Mouse (Mus musculus) A20 (cell line): ENCODE data around the gene Syk.

Experiments
- DNase-seq: peaks from one replicate; pipeline ENCODE4 v3.0.0-alpha.2; 2011; ENCODE audit warnings: low read depth, low spot score

Gene Syk

DNA sequence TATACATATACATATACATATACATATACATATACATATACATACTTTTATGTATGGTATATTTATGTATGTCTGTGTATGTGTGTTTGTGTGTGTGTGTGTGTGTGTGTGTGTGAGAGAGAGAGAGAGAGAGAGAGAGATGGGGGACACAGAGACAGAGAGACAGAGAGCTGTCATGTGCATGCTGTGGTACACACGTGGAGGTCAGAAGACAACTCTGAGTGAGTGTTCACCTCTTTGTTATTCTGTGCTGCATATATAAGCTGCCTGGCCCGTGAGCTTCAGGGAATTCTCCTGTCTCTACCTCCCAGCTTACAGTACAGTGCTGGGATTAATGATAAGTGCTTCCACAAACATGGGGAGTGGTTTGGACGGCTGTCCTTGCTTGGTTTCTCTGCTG lies 15.3 kb downstream of the Syk start:
- peak; percentile 20 for DNase-seq

DNA sequence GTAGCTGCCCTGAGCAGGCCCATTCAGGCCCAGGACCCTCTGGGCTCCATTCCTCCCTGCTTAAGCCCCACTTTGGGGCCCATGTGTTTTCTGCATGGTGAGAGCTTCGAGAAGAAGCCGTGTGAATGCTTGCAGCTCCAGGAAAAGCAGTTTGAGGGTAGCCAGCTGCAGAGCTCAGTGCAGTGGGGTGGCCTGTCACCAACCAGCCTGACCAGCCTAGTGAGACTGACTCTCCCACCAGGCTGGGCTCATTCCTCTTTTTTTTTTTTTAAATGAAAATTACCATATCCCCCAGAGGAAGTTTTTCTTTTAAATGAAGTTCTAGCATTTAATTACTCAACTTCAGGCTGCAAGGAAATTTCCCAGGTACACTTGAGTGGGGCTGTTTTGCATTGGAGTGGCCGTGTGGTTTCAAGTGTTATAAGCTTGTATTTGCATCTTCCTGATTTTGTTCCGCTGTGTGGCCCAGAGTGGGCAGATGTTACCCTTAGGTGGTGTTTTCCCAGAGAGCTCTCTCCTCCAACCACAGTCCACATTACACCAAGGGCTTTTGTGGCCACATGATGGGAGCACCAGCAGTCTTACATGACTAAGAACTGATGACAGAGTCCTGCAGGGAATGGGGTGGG lies 17.2 kb downstream of the Syk start:
- DNase-seq = peak; percentile 73

DNA sequence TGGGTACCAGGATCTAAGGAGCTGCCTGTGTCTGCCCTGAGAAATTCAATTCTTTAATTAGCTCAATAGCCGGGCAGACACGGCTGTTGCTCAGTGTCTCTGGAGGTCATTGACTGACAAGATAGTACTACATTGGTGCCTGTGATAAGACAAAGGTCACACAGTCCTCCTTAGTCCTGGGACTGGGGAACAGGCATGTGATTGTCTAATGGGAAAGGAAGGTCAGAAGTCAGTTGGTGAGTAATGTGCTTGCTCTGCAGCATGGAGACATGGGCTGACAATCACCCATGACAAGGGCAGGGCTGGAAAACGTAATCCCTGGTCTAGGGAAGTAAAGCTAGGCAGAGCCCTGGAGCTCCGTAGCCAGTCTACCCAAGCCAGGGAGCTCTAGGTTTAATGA lies 19.8 kb downstream of the Syk start:
- DNase-seq = no peak

DNA sequence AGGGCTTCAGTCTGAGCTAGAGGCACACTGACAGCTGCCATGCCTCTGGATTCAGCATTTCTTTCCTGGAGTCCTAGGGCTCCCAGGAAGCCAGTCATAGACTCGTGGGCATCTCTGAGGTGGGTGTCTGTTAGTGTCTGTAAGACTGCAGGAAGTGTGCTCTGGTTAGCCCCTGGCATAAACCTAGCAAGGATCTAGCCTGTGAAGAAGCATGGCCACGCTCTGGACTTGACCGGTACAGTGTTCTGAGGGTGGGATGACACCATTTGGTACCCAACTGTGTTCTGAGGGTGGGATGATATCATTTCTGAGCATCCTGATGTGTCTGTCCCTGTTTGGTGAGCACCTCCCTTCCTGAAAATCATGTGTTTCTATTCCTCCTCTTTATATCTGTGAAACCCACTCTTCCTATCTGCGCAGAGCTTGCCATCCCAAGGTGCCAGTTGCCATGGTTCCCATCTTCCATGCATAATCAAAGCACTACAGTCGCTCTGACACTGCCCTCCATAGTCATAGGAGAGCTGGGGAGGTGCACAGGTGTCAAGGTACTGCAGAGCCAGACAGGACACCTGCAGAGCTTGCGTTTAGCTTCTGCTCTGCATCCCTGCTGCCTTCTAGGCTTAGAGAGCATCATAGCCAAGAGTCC lies 20.9 kb downstream of the Syk start:
- DNase-seq = no peak

DNA sequence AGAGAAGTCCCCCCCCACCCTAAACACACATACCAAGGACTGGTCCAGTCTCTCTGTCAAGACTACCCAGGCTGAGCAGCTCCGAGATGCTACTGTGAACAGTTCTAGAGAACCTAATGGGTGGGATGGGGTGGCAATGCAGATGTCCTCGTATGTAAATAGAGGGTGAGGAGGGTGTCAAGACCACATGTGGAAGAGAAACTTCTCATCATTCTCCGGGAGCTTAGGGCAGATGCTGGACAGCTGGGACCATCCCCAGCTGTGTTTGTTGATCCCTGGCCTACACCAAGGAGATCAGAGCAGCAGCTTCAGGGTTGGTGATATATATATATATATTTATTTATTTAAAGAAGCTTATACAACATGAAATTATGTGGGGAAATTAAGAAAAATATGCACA lies 22.0 kb downstream of the Syk start:
- no peak for DNase-seq

DNA sequence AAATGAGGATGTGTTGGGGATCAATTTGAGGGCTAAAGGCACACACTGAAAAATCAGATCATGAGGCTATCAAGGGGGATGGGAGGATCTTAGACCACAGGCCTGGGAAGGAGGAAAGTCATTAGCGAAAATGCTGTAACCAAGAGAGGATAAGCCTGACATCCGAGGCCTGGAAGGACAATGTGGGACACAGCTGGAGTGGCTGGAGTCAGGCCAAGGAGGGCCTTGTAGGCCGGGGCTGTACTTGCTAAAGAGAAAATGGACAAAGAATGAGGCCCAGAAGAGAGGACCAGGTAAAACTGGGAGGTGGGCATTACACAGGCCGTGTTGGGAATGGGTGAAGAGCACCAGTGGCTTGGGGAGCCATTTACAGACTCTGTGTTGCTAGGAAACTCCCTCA lies 22.9 kb downstream of the Syk start:
- DNase-seq = no peak

DNA sequence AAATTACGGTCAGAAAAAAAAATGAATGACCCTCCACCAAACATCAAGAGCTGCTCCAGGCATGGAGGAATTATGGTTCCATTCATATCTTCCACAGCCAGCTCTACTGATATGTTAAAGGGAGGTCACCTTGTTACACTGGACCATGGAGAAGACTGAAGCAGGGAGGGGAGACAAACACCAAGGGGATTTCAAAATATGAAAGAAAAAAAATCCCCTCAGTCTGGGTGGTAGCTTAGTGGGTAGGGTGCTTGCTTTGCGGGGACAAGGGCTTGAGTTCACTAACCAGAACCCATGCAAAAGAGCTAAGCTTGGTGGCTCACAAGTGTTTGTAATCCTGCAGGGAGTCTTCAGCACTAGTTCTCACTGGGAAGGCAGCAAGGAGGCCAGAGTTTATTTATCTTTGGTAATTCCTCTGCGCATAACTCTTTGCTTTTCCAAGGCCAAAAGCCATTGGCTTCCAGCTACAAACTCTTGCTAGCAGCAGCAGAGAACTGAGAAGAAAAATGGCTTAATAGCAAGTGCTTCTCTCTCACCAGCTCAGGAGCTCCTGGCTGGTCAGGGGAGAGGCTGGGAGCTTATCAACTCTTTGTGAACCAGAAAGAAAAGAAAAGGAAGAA lies 23.8 kb downstream of the Syk start:
- DNase-seq = peak; percentile 27

DNA sequence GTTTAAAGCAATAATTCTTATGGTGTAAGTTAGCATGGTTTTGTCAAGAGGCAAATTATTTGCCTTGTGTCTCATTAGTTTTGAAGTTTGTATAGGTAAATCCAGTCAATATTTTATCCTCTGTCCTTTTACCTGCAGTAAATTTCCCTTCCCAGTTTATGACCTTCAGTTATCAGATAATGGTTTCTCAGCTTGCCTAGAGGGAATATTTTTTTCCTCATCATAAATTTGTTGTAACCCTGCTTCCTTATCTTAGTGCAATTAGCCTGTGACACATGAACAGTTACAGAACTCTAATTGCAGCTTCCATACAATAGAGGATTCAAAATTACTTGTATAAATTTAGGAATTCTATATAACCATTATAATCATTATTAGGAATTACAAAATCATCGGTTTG lies 25.0 kb downstream of the Syk start:
- DNase-seq = no peak

DNA sequence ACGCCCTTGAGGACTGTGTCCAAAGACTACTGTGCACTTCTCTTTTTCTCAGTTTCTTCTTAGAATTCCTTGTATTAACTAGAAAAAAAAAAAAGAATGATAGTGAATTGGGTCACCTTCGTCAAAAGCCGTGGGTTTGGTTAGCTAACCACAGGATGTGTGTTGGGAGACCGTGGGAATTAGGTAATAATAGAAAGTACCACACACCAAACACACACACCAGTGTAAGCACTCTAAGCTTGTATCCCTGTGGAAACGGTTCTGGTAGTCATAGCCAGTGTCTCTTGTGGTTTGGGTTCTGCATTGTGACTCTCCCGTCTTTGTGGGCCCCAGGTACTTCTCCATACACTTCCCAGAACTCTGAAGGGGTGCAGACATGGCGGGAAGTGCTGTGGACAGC lies 27.5 kb downstream of the Syk start:
- no peak for DNase-seq

DNA sequence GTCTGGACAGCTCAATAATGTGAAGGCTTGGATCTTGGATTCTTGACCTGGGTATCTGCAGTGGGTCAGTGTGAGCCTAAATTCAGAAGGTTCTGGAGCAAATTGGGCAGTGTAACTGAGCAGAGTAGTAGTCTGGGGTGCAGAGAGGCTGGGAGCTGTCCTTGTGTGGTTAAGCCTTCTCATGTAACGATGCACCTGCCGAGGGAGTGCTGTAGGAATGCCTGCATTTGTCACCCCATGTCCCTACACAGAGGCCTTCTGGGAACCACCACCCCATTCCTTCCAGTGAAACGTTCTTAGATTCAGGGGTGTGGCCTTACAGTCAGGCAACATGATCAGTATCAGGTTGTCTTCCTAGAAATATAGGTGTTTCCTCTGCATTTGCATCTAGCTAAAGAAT lies 30.3 kb downstream of the Syk start:
- DNase-seq = no peak

DNA sequence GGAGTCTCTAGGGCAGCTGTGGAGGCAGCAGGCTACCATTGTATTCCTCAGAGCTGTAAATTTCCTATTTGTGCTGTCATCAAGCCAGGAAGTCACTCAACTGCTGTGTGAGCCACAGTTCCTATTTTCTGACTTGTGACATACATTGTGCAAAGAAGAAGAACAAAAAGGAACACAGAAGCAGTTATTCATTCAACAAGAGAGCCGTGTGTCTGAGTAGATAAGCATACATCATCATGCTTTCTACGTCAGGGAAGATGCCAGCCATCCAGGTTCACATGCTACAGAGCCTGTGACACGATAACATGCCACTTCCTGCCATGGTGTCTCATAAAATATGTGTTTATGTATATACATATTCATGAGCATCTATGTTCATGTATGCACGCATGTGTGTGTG lies 32.1 kb downstream of the Syk start:
- DNase-seq = no peak

DNA sequence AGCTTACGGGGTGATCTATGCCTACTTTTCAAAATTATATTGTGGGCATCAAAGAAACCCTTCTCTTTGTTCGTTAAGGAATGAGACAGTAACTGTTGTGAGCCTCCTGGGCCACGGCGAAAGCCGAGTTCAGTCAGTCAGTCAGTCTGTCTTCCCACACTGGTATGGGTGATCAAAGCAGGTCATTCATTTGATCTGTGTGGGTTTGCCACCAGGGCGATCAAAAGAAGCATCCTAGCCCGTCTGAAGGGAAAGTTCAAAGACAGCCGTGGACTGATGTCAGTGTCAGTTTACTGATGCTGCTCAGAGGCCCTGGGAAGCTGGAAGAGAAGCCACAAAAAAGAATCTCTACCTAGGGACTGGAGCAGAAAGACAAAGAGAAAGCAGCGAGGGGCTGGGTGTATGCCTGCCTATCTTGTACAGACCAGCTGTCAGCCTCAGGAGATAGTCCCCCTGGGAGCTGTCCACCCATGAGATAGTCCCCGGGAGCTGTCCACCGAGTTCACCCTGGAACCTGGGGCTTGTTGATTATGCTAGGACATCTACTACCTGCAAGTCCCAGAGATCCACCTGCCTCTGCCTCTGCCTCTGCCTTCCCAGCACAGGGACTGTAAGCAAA lies 34.2 kb downstream of the Syk start:
- DNase-seq = no peak

DNA sequence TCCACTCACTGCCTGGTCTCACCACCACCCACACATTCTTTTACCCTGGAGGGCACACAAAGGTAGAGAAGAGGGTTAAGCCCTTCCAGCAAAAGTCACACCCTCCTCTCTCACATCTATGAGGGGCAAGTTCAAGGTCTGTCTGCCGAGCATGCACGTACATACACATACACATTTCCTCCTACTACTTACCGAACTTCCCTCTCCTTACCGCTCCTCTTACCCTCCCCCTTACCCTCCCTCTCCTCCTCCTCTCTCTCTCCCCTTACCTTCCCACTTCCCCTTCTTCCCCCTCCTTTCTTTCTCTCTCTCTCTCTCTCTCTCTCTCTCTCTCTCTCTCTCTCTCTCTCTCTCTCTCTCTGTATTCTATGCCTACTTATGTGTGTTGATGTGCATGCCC lies 35.6 kb downstream of the Syk start:
- DNase-seq = no peak

DNA sequence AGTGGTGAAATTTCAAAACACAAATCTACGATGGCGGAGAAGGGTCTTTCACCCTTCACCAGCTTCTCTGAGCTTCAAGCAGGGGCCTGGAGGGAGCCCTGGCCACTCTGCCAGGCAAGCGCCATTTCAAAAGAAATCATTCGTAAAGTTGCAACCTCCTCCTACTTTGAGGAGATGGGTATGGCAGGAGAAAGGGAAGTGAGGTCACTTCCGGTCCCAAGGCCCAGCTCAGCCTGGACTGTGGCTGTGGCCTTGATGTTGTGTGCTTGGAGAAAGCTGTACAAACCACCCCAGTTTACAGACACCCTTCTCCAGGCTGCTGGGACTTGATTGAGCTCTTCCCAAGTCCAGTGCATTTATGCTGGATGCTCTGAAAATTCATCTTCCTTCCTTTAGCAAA lies 36.5 kb downstream of the Syk start:
- DNase-seq = no peak

DNA sequence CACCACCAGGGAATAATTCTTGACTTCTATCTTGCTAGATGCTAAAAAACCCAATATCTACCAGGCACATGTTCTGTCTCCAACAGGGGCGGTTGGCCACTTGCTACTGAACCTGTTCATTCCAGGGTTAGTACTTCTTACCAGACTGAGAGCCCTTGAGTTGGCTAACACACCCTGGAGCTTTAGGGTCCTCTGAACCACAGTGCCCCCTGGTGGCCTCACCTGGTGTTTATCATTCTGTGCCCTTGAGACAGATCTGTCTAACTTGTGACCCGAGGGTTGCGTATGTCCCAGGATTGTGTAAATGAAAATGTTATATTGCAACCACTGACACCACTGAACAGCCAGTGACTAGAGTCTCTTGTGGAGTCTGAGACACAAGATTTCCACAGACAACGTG lies 41.1 kb downstream of the Syk start:
- DNase-seq = peak; percentile 73

DNA sequence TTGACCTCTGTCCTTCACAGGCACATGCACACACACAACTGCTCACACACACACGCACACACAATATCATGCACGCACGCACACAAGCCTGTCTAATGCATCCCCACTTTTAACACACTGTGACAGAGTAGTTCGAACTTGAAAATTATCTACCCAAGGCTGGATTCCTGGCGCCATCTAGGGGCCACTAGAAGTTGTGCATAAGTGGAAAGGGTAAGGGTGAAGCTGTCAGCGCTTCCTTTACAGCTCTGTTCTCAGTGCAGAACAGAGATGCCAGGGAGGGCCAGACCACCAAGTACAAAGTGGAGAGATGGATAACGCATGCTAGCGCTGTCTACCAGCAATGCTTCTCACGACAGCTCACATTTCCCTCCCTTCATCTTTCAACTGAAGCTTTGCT lies 45.6 kb downstream of the Syk start:
- peak; percentile 69 for DNase-seq

DNA sequence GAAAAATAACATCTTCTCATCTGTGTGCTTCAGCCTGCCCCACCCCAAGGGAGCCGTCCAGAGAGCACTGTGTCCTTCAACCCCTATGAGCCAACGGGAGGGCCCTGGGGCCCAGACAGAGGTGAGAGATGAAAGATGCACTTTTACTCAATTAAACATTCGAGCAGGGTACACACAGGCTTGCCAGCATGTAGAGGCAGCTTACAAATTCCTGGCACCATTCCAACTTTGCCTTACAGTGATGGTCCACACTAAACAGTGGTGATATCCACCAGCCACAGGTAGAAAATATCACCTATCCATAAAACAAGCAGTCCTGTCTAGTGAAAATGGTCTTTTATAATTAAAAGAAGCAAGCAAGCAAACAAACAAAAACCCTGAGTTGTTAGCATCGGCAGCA lies 48.7 kb downstream of the Syk start:
- DNase-seq = no peak

DNA sequence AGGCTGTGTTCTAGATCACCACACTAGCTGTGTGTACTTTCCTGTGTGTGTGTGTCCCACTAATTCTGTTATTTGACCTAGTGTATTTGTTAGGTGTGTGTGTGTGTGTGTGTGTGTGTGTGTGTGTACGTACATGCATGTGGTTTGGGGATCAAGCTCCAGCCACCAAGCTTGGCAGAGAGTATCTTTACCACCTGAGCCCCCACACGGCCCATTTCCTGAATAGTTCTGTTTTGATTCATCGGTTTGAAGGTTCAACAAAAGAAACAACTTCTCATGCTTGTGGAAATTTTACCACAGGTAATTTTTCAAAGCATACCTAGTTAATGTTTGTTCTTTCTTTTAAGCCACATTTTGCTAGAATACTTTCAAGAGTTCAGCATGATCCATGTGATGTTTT lies 52.5 kb downstream of the Syk start:
- DNase-seq = peak; percentile 60

DNA sequence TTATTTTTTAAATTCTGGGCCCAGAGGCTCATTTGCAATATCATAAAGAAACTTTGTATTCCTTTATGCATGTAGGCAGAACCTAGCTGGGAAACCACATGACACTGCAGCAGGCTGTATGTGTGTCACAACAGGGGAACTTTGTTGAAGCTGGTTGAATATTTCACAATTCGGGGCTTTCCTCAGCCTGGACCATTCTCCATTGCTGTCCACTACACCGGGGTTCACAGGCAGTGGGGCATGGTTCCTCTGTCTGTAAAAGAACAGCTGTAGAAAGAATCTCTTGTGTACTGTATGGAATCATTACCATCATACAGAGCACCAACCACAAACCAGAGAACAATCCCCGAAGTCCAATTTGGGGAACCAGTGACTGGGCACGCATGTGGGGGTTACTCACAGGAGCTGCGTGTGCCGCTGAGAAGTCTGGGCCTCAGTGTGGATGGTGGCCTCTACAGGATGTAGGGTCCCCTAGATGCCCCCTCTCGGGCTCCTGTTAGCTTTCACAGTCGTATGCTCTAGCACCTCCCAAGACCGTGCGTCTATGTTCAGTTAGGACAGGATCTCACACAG lies 53.3 kb downstream of the Syk start:
- DNase-seq = peak; percentile 83

DNA sequence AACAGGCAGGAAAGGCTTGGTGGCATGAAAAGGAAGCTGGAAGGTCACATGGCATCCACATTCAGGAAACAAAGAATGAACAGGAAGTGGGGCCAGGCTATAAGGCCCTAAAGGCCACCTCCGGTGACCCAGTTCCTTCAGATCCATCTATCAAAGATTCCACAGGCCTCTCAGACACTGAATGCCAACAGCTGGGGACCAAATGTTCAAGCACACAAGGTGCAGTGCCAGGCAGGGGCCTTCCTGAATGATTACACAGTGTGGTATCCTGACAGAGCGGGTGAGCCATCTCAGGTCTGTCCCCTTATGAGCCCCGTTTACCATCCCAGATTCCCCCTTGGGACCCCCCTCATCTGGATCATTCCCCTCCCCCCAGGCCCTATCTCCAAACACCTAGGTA lies 63.6 kb downstream of the Syk start:
- DNase-seq = no peak

DNA sequence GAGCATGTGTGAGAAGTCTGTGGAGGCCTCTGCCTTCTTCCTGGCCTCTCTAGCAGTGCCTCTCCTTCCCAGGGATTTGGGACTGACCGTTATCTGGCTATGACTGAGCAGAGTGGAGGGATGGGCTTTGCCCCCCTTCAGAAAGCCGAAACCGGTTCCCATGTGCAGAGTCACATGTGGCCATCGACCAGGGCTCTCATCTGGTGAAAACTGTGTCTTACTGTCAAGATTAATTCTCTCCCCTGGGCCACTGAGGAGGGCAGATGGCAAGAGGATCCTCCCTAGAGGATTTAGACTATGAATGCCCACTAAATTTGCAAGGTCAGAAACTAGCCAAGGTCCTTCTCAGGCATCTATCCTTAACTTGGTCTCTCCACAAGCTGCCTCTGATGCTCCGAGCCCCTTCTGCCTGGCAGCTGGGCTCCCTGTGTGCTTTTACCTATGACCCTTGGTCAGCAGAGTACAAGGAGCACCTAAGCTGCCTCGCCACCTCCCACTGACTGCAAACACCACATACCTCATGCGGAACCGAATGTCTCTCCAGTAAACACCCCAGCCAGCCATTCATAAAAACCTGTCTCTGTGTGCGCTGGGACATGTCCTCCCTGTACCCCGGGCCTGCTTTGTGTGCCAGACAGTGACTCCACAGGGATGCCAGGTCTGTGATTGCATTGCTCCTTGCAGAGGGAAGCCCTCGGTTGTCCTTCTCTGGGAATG lies 65.2 kb downstream of the Syk start:
- no peak for DNase-seq

DNA sequence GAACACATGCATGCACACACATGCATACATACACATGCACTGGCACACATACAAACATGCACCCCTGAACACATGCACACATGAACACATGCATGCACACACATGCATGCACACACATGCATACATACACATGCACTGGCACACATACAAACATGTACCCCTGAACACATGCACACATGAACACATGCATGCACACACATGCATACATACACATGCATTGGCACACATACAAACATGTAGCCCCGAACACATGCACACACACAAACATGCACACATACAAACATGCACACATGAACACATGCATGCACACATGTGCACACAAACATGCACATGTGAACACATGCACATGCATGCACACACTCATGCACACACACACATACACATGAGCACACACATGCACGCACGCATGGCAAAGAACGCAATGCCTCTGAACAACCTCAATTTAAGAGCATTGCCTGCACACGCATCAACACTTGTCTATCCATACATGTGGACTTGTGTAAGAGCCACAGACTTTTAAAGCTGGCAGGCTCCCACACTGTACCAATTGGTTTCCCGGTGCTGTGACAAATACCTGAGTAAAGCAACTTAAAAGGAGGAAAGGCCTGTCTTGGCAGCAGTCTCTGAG lies 66.9 kb downstream of the Syk start:
- no peak for DNase-seq
